Mouse (Mus musculus): ENCODE data around the gene Kdm5c. TPM values are rescaled to one million over a fixed set of nuclear protein-coding genes. Genes with fewer than 3 reads are reported as not detected.
"Not testable (repeated sequence)": the region's sequence is repeated elsewhere in the genome, so short reads cannot be mapped to it uniquely, and the experiment has no call there.

Kdm5c gene
- polyA plus RNA-seq, 1 experiment from 2014 or later, result 44.0 TPM

GRCm38 (mm10) chrX:152223313-152223712 lies 9.5 kb upstream of the Kdm5c start:
- Histone ChIP-seq H3K4me1 (no peaks in the 10 kb centered on the region), H3K27ac (no peak overlapping the region), H3K27me3 (ENCODE audit: insufficient read depth, poor library complexity, severe bottlenecking) (peaks cover 83% of the 10 kb centered on the region), H3K36me3 (no peaks in the 10 kb centered on the region), H3K4me3 (no peak overlapping the region), H3K9me3 (no peaks in the 10 kb centered on the region)
- WGBS, result 80% methylated on average over 6 of the region's 6 CpGs
- DNase-seq (ENCODE audit: low spot score), result no peak

- WGBS, result 67% methylated on average over 5 of the region's 5 CpGs
- Histone ChIP-seq H3K27me3 (ENCODE audit: insufficient read depth, poor library complexity, severe bottlenecking) (peaks cover 77% of the 10 kb centered on the region), H3K4me3 (no peak overlapping the region)
Observed at GRCm38 (mm10) chrX:152224280-152224679, 8.5 kb upstream of the Kdm5c start.

GRCm38 (mm10) chrX:152234125-152234524 lies 1.3 kb downstream of the Kdm5c start:
- Histone ChIP-seq H3K4me1 (peaks cover 3% of the 10 kb centered on the region; the same call in 1 of the 2 replicates), H3K4me3 (peak overlapping the region; percentile 86), H3K27me3 (ENCODE audit: insufficient read depth, poor library complexity, severe bottlenecking) (no peaks in the 10 kb centered on the region), H3K9me3 (no peaks in the 10 kb centered on the region), H3K36me3 (peaks cover 27% of the 10 kb centered on the region), H3K27ac (peak overlapping the region; percentile 95; the same call in 1 of the 2 replicates)
- DNase-seq (ENCODE audit: low spot score), result no peak
- 18% methylated on average over 3 of the region's 3 CpGs for WGBS

More at GRCm38 (mm10) chrX:152224280-152224679, 8.5 kb upstream of the Kdm5c start:
- no peaks in the 10 kb centered on the region for H3K9me3 ChIP-seq
- H3K4me1 ChIP-seq, result no peaks in the 10 kb centered on the region
- no peaks in the 10 kb centered on the region for H3K36me3 ChIP-seq
- no peak for DNase-seq (ENCODE audit: low spot score)
- H3K27ac ChIP-seq, result no peak overlapping the region

GRCm38 (mm10) chrX:152235758-152236157 lies 2.9 kb downstream of the Kdm5c start:
- DNase-seq (ENCODE audit: low spot score), result no peak
- Histone ChIP-seq H3K27me3 (ENCODE audit: insufficient read depth, poor library complexity, severe bottlenecking) (no peaks in the 10 kb centered on the region), H3K27ac (no peak overlapping the region), H3K4me1 (peaks cover 3% of the 10 kb centered on the region; the same call in 1 of the 2 replicates), H3K4me3 (no peak overlapping the region; the same call in 1 of the 2 replicates), H3K9me3 (no peaks in the 10 kb centered on the region), H3K36me3 (peaks cover 43% of the 10 kb centered on the region)
- 53% methylated on average over 2 of the region's 2 CpGs for WGBS

- peaks cover 94% of the 10 kb centered on the region for H3K36me3 ChIP-seq
- H3K9me3 ChIP-seq; H3K27ac ChIP-seq; H3K27me3 ChIP-seq (ENCODE audit: insufficient read depth, poor library complexity, severe bottlenecking); H3K4me3 ChIP-seq; H3K4me1 ChIP-seq; DNase-seq (ENCODE audit: low spot score): not testable (repeated sequence)
- WGBS, result 83% methylated on average over 6 of the region's 6 CpGs
Observed at GRCm38 (mm10) chrX:152243140-152243539, 10.3 kb downstream of the Kdm5c start.

GRCm38 (mm10) chrX:152244492-152245189 lies 11.8 kb downstream of the Kdm5c start:
- H3K36me3 ChIP-seq, result peaks cover 94% of the 10 kb centered on the region
- DNase-seq (ENCODE audit: low spot score), result no peak
- 91% methylated on average over 2 of the region's 2 CpGs for WGBS
- H3K9me3 ChIP-seq, result no peaks in the 10 kb centered on the region
- no peak overlapping the region for H3K27ac ChIP-seq
- H3K27me3 ChIP-seq (ENCODE audit: insufficient read depth, poor library complexity, severe bottlenecking), result no peaks in the 10 kb centered on the region
- no peak overlapping the region for H3K4me3 ChIP-seq
- no peaks in the 10 kb centered on the region for H3K4me1 ChIP-seq

GRCm38 (mm10) chrX:152271189-152271588 lies 38.4 kb downstream of the Kdm5c start:
- no peak overlapping the region for H3K4me3 ChIP-seq
- no peaks in the 10 kb centered on the region for H3K27me3 ChIP-seq (ENCODE audit: insufficient read depth, poor library complexity, severe bottlenecking)
- 94% methylated on average over 11 of the region's 11 CpGs for WGBS
- DNase-seq (ENCODE audit: low spot score), result no peak
- peaks cover 98% of the 10 kb centered on the region for H3K36me3 ChIP-seq
- H3K9me3 ChIP-seq, result no peaks in the 10 kb centered on the region
- no peak overlapping the region for H3K27ac ChIP-seq
- no peaks in the 10 kb centered on the region for H3K4me1 ChIP-seq

GRCm38 (mm10) chrX:152279384-152279783 lies 46.6 kb downstream of the Kdm5c start:
- 93% methylated on average over 6 of the region's 6 CpGs for WGBS
- no peak overlapping the region for H3K4me3 ChIP-seq
- no peak overlapping the region for H3K27ac ChIP-seq
- H3K4me1 ChIP-seq, result no peaks in the 10 kb centered on the region
- peaks cover 21% of the 10 kb centered on the region for H3K36me3 ChIP-seq
- no peak for DNase-seq (ENCODE audit: low spot score)
- no peaks in the 10 kb centered on the region for H3K27me3 ChIP-seq (ENCODE audit: insufficient read depth, poor library complexity, severe bottlenecking)
- H3K9me3 ChIP-seq, result no peaks in the 10 kb centered on the region

- H3K9me3 ChIP-seq, result no peaks in the 10 kb centered on the region
- no peaks in the 10 kb centered on the region for H3K4me1 ChIP-seq
- H3K27me3 ChIP-seq (ENCODE audit: insufficient read depth, poor library complexity, severe bottlenecking), result no peaks in the 10 kb centered on the region
- no peak for DNase-seq (ENCODE audit: low spot score)
- no peaks in the 10 kb centered on the region for H3K36me3 ChIP-seq
- no peak overlapping the region for H3K27ac ChIP-seq
- H3K4me3 ChIP-seq, result no peak overlapping the region
- 67% methylated on average over 3 of the region's 3 CpGs for WGBS
Observed at GRCm38 (mm10) chrX:152284746-152285145, 51.9 kb downstream of the Kdm5c start.

GRCm38 (mm10) chrX:152287026-152287425 lies 54.2 kb downstream of the Kdm5c start:
- H3K27ac ChIP-seq, H3K4me1 ChIP-seq: not testable (repeated sequence)
- WGBS, result 59% methylated on average over 1 of the region's 1 CpGs

GRCm38 (mm10) chrX:152306224-152306623 lies 73.4 kb downstream of the Kdm5c start:
- WGBS, result 78% methylated on average over 2 of the region's 2 CpGs
- Histone ChIP-seq H3K36me3 (no peaks in the 10 kb centered on the region), H3K9me3 (no peaks in the 10 kb centered on the region), H3K27ac (no peak overlapping the region), H3K4me1 (no peaks in the 10 kb centered on the region), H3K27me3 (ENCODE audit: insufficient read depth, poor library complexity, severe bottlenecking) (peaks cover 4% of the 10 kb centered on the region; the same call in 1 of the 2 replicates), H3K4me3 (no peak overlapping the region)
- DNase-seq (ENCODE audit: low spot score), result no peak

More at GRCm38 (mm10) chrX:152287026-152287425, 54.2 kb downstream of the Kdm5c start:
- not testable (repeated sequence) for H3K27me3 ChIP-seq (ENCODE audit: insufficient read depth, poor library complexity, severe bottlenecking); H3K4me3 ChIP-seq; DNase-seq (ENCODE audit: low spot score); H3K36me3 ChIP-seq; H3K9me3 ChIP-seq

GRCm38 (mm10) chrX:152307371-152307770 lies 74.6 kb downstream of the Kdm5c start:
- peaks cover 4% of the 10 kb centered on the region; the same call in 1 of the 2 replicates for H3K27me3 ChIP-seq (ENCODE audit: insufficient read depth, poor library complexity, severe bottlenecking)

GRCm38 (mm10) chrX:152307942-152308341 lies 75.1 kb downstream of the Kdm5c start:
- H3K4me3 ChIP-seq, result no peak overlapping the region
- H3K4me1 ChIP-seq, result no peaks in the 10 kb centered on the region
- no peak overlapping the region for H3K27ac ChIP-seq
- H3K27me3 ChIP-seq (ENCODE audit: insufficient read depth, poor library complexity, severe bottlenecking), result peaks cover 4% of the 10 kb centered on the region; the same call in 1 of the 2 replicates
- DNase-seq (ENCODE audit: low spot score), result no peak
- H3K36me3 ChIP-seq, result no peaks in the 10 kb centered on the region
- 57% methylated on average over 2 of the region's 2 CpGs for WGBS
- H3K9me3 ChIP-seq, result no peaks in the 10 kb centered on the region

More at GRCm38 (mm10) chrX:152307371-152307770, 74.6 kb downstream of the Kdm5c start:
- Histone ChIP-seq H3K9me3 (no peaks in the 10 kb centered on the region), H3K4me3 (no peak overlapping the region), H3K27ac (no peak overlapping the region), H3K36me3 (no peaks in the 10 kb centered on the region), H3K4me1 (no peaks in the 10 kb centered on the region)
- peak; percentile 83 for DNase-seq (ENCODE audit: low spot score)
